Mouse (Mus musculus): ENCODE data around the gene Arl13b.

DNA sequence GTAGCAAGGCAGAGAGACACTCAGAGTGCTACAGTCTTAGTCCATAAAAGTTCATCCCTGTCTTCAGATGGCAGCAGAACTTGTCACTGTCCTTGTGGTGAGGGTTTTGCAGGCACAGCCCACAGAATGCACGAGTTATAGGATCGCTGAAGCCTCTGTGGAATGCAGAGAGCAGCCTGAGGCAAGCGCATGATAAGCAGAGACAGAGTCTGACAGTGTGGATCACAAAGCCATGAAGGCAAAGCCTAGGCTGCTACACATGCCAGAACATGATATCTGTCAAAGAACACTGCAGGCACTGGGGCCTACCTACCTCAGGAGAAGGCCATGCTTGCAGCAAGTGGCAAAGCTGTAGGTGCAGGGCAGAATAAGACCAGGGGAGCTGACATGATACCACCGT, 47.4 kb downstream of the Arl13b start:
- TF ChIP-seq CTCF (IDR thresholded peaks at IDR 0.05) (no peak), POLR2A (IDR thresholded peaks at IDR 0.05; ENCODE audit: insufficient read depth, low read depth, low read length) (no peak)

All from heart, adult 2 months (tissue).